Mouse (Mus musculus): ENCODE data around the gene 1600002K03Rik. TPM values are rescaled to one million over a fixed set of nuclear protein-coding genes. Genes with fewer than 3 reads are reported as not detected.
A peak's percentile ranks its signal among the peaks of the same experiment; 100 is the strongest.

Gene 1600002K03Rik
- polyA plus RNA-seq, 1 experiment, result 0.99 TPM

DNA sequence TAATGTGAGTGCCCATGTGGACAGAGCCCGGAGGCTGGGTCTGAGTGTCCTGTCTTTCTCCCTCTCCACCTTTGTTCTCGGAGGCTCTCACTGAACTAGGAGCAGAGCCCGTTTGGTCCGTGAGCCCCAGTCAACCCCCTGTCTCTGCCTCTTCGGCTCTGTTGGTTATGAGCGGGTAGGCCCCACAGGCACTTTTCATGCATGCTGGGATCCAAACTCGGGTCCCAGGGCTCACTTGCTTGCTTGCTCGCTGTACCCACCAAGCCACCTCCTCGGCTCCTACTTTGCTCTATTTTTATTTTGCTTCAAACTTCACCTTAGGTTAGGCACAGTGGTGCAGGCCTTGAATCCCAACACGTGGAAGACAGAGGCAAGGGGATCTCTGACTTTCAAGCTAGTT is 15.0 kb downstream of the 1600002K03Rik start:
- Histone ChIP-seq H3K4me1 (ENCODE audit: control insufficient read depth) (peaks cover 4% of the 10 kb centered on the region), H3K27me3 (ENCODE audit: control insufficient read depth) (peaks cover 88% of the 10 kb centered on the region), H3K36me3 (ENCODE audit: control insufficient read depth) (no peaks in the 10 kb centered on the region), H3K9me3 (ENCODE audit: control insufficient read depth, low read length) (peaks cover 5% of the 10 kb centered on the region; the same call in 1 of the 2 replicates), H3K4me3 (replicated peaks) (no peak overlapping the region)
- TF ChIP-seq GATA1 (IDR thresholded peaks at IDR 0.05; ENCODE audit: low read length) (no peak), TAL1 (IDR thresholded peaks at IDR 0.05; ENCODE audit: low read length) (no peak)

- peaks cover 5% of the 10 kb centered on the region; the same call in 1 of the 2 replicates for H3K9me3 ChIP-seq (ENCODE audit: control insufficient read depth, low read length)
- no peaks in the 10 kb centered on the region for H3K36me3 ChIP-seq (ENCODE audit: control insufficient read depth)
- H3K4me1 ChIP-seq (ENCODE audit: control insufficient read depth), result peaks cover 5% of the 10 kb centered on the region
- peaks cover 91% of the 10 kb centered on the region for H3K27me3 ChIP-seq (ENCODE audit: control insufficient read depth)
- no peak overlapping the region for H3K4me3 ChIP-seq (replicated peaks)
- no peak for TF ChIP-seq TAL1 (IDR thresholded peaks at IDR 0.05; ENCODE audit: low read length)
- TF ChIP-seq GATA1 (IDR thresholded peaks at IDR 0.05; ENCODE audit: low read length), result no peak
Measured at GRCm38 (mm10) chr10:80188453-80189024, 15.8 kb downstream of the 1600002K03Rik start.

DNA sequence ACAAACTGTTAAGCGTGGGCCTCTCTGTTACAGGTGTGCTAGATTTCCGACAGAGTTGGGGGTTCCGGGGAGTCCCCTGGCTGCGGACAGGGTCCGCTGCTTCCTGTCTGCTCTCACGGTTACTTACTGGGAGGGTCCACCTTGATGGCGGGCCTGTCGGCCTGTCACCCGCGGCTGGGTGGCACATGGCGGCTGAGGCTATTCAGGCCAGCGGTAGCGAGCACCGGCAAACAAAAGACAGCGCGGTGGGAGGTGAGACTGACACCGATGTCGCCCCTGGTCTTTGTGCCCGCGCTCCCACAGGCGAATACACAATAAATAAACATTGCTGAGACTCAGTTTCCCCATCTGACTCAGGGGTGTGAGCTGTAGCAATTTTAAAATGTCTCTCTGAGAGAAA is 17.3 kb downstream of the 1600002K03Rik start:
- Histone ChIP-seq H3K4me1 (ENCODE audit: control insufficient read depth) (peaks cover 13% of the 10 kb centered on the region), H3K4me3 (replicated peaks) (no peak overlapping the region), H3K9me3 (ENCODE audit: control insufficient read depth, low read length) (peaks cover 5% of the 10 kb centered on the region; the same call in 1 of the 2 replicates), H3K27me3 (ENCODE audit: control insufficient read depth) (peaks cover 85% of the 10 kb centered on the region), H3K36me3 (ENCODE audit: control insufficient read depth) (no peaks in the 10 kb centered on the region)
- TF ChIP-seq GATA1 (IDR thresholded peaks at IDR 0.05; ENCODE audit: low read length) (no peak), TAL1 (IDR thresholded peaks at IDR 0.05; ENCODE audit: low read length) (no peak)

DNA sequence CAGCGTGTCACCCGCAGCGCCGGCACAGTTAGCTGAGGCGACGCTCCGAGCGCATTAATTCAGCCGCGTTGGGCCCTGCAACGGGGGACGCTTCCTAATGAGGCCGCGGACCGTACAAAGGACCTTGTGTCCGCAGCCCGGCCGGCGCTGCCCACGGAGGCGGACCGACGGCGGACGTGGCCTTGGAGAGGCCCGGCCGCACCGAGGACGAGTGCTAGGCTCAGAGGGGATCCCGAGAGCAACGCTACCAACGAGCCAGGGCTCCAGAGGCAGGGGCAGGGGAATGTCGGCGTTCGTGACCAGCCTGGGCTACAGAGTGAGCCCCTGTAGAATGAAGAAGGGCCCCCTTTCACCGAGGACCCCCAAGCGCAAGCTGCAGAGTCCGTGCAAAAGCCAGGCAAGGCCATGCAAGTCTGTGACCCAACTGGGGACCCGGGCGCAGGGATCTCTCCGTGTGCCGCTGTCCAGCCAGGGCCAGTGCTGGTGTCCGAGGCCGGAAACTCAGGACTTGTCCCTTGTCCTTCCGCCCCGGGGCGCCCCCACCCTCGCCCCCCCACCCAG is 17.8 kb downstream of the 1600002K03Rik start:
- Histone ChIP-seq H3K9me3 (ENCODE audit: control insufficient read depth, low read length) (peaks cover 5% of the 10 kb centered on the region; the same call in 1 of the 2 replicates), H3K36me3 (ENCODE audit: control insufficient read depth) (no peaks in the 10 kb centered on the region), H3K4me3 (replicated peaks) (peak overlapping the region; percentile 7), H3K27me3 (ENCODE audit: control insufficient read depth) (peaks cover 80% of the 10 kb centered on the region), H3K4me1 (ENCODE audit: control insufficient read depth) (peaks cover 13% of the 10 kb centered on the region)
- no peak for TF ChIP-seq TAL1 (IDR thresholded peaks at IDR 0.05; ENCODE audit: low read length)
- TF ChIP-seq GATA1 (IDR thresholded peaks at IDR 0.05; ENCODE audit: low read length), result no peak

DNA sequence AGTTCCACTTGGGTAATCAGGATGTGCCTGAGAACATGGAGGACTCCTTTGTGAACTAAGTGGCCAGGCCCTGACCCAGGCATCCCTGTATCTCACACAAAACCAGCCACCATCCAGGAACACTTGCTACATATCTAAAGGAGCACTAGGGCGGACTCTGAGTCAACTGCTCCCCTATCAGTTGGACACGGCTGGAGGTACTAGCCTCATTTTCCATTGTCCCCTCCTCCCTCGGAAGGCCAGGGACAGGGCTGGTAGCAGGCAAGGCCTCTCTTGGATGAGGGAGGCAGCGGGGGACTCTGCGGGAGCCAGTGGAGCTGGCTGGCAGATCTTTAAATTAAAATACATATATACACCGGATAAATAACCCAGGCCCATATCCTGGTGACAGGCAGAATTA is 21.2 kb downstream of the 1600002K03Rik start:
- no peak overlapping the region for H3K4me3 ChIP-seq (replicated peaks)
- TF ChIP-seq TAL1 (IDR thresholded peaks at IDR 0.05; ENCODE audit: low read length), result no peak
- no peak for TF ChIP-seq GATA1 (IDR thresholded peaks at IDR 0.05; ENCODE audit: low read length)
- peaks cover 47% of the 10 kb centered on the region for H3K27me3 ChIP-seq (ENCODE audit: control insufficient read depth)
- H3K4me1 ChIP-seq (ENCODE audit: control insufficient read depth), result peaks cover 13% of the 10 kb centered on the region
- no peaks in the 10 kb centered on the region for H3K36me3 ChIP-seq (ENCODE audit: control insufficient read depth)
- H3K9me3 ChIP-seq (ENCODE audit: control insufficient read depth, low read length), result peaks cover 5% of the 10 kb centered on the region; the same call in 1 of the 2 replicates

DNA sequence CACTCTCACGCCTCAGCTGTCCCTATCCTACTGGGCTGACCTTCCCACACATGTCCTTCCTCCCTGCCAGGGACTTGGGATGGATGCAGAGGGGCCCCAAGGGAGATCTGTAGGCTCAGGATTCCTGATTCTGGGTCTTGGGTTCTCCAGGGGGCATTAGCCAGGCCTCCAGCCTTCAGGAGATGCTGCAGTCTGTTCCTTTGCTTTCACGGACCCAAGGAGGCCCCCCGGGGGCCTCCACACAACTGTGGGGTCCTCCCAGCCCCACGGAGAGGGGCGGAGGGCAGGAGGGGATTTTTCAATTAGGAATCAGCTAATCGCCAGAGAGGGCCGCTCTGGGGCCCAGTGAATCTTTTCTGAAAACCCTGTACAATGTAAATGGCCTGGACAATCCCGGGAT is 21.7 kb downstream of the 1600002K03Rik start:
- Histone ChIP-seq H3K4me3 (replicated peaks) (no peak overlapping the region), H3K36me3 (ENCODE audit: control insufficient read depth) (no peaks in the 10 kb centered on the region), H3K27me3 (ENCODE audit: control insufficient read depth) (peaks cover 43% of the 10 kb centered on the region), H3K4me1 (ENCODE audit: control insufficient read depth) (peaks cover 14% of the 10 kb centered on the region), H3K9me3 (ENCODE audit: control insufficient read depth, low read length) (peaks cover 5% of the 10 kb centered on the region; the same call in 1 of the 2 replicates)
- TF ChIP-seq GATA1 (IDR thresholded peaks at IDR 0.05; ENCODE audit: low read length) (no peak), TAL1 (IDR thresholded peaks at IDR 0.05; ENCODE audit: low read length) (no peak)

DNA sequence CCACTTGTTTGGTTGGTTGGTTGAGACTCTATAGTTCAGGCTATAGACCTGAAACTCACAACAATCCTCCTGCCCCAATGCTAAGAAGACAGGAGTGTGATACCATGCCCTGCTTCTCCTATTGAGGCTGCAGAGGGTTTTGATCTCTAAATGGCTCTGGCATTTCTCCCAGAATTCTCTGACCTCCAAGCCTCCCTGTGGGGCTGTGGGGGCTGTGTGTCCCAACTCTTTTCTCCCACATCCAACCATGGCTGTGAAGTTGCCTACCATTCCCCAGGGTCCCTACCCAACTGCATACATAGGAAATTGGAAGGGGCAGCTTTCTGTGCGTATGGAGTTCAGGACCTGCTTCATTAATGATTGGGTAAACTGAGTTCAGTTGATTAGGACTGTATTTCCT is 23.4 kb downstream of the 1600002K03Rik start:
- peaks cover 13% of the 10 kb centered on the region for H3K4me1 ChIP-seq (ENCODE audit: control insufficient read depth)
- peaks cover 32% of the 10 kb centered on the region for H3K27me3 ChIP-seq (ENCODE audit: control insufficient read depth)
- TF ChIP-seq TAL1 (IDR thresholded peaks at IDR 0.05; ENCODE audit: low read length), result no peak
- TF ChIP-seq GATA1 (IDR thresholded peaks at IDR 0.05; ENCODE audit: low read length), result no peak
- H3K9me3 ChIP-seq (ENCODE audit: control insufficient read depth, low read length), result no peaks in the 10 kb centered on the region
- H3K36me3 ChIP-seq (ENCODE audit: control insufficient read depth), result no peaks in the 10 kb centered on the region
- H3K4me3 ChIP-seq (replicated peaks), result no peak overlapping the region

- peaks cover 24% of the 10 kb centered on the region for H3K27me3 ChIP-seq (ENCODE audit: control insufficient read depth)
Measured at GRCm38 (mm10) chr10:80196778-80197581, 24.2 kb downstream of the 1600002K03Rik start.

GRCm38 (mm10) chr10:80199440-80200008 is 26.8 kb downstream of the 1600002K03Rik start:
- peaks cover 13% of the 10 kb centered on the region; the same call in 1 of the 2 replicates for H3K27me3 ChIP-seq (ENCODE audit: control insufficient read depth)
- TF ChIP-seq GATA1 (IDR thresholded peaks at IDR 0.05; ENCODE audit: low read length) (no peak), TAL1 (IDR thresholded peaks at IDR 0.05; ENCODE audit: low read length) (no peak)
- H3K4me3 ChIP-seq (replicated peaks), result no peak overlapping the region
- no peaks in the 10 kb centered on the region for H3K36me3 ChIP-seq (ENCODE audit: control insufficient read depth)
- no peaks in the 10 kb centered on the region for H3K9me3 ChIP-seq (ENCODE audit: control insufficient read depth, low read length)
- H3K4me1 ChIP-seq (ENCODE audit: control insufficient read depth), result peaks cover 4% of the 10 kb centered on the region

More at GRCm38 (mm10) chr10:80196778-80197581, 24.2 kb downstream of the 1600002K03Rik start:
- Histone ChIP-seq H3K4me3 (replicated peaks) (no peak overlapping the region), H3K36me3 (ENCODE audit: control insufficient read depth) (no peaks in the 10 kb centered on the region), H3K9me3 (ENCODE audit: control insufficient read depth, low read length) (no peaks in the 10 kb centered on the region), H3K4me1 (ENCODE audit: control insufficient read depth) (peaks cover 13% of the 10 kb centered on the region)
- TF ChIP-seq GATA1 (IDR thresholded peaks at IDR 0.05; ENCODE audit: low read length) (no peak), TAL1 (IDR thresholded peaks at IDR 0.05; ENCODE audit: low read length) (no peak)
